Mouse (Mus musculus) hindbrain, postnatal 0 days (tissue): ENCODE measurements around the gene Gm21958. TPM values are rescaled to one million over a fixed set of nuclear protein-coding genes. Genes with fewer than 3 reads are reported as not detected.

Experiments used
- ATAC-seq: fragments of 200-750 bp; cut with Nextera tagmentation; 2 replicates; pipeline ENCODE4 v1.8.0; 2017; ENCODE audit warnings: mild to moderate bottlenecking, moderate TSS enrichment, moderate library complexity
- DNase-seq: peaks from one replicate; pipeline ENCODE4 v3.0.0-alpha.2; 2015; ENCODE audit warnings: low spot score
- H3K27ac ChIP-seq: fragments of 300-500 bp; sonication (generic); 2 replicates; pipeline ENCODE4 v1.5.1; 2014; ENCODE audit warnings: mild to moderate bottlenecking
- H3K27me3 ChIP-seq: fragments of 300-500 bp; sonication (generic); 2 replicates; pipeline ENCODE4 v1.6.1; 2014; ENCODE audit warnings: low read length, mixed read lengths; ENCODE audit not compliant: insufficient read depth
- H3K36me3 ChIP-seq: fragments of 300-500 bp; sonication (generic); 2 replicates; pipeline ENCODE4 v1.6.1; 2014; ENCODE audit warnings: low read length, mixed read lengths; ENCODE audit not compliant: insufficient read depth
- H3K4me1 ChIP-seq: fragments of 300-500 bp; sonication (generic); 2 replicates; pipeline ENCODE4 v1.6.1; 2014; ENCODE audit warnings: antibody characterized with exemption, low read length, mixed read lengths; ENCODE audit not compliant: insufficient read depth
- H3K4me2 ChIP-seq: fragments of 300-500 bp; sonication (generic); 2 replicates; pipeline ENCODE4 v1.6.1; 2014; ENCODE audit warnings: low read depth, mild to moderate bottlenecking, low read length, moderate library complexity, mixed read lengths
- H3K4me3 ChIP-seq: fragments of 300-500 bp; sonication (generic); 2 replicates; pipeline ENCODE4 v1.5.1; 2014; ENCODE audit warnings: low read length
- H3K9ac ChIP-seq: fragments of 300-500 bp; sonication (generic); replicated peaks from 2 replicates; pipeline ENCODE4 v1.6.1; 2014; ENCODE audit warnings: mild to moderate bottlenecking, low read length, moderate library complexity, mixed read lengths
- H3K9me3 ChIP-seq: fragments of 300-500 bp; sonication (generic); 2 replicates; pipeline ENCODE4 v1.6.1; 2016; ENCODE audit warnings: low read length, mixed read lengths
- CTCF ChIP-seq: IDR thresholded peaks from 2 replicates; pipeline ENCODE4 v1.5.1; 2016; ENCODE audit warnings: antibody characterized with exemption, control low read depth, low read depth
- WGBS: fragments of 180-500 bp; shearing (Covaris S2); extraction: QIAGEN DNeasy Blood & Tissue Kit; methylation state at CpG from one replicate; pipeline ENCODE4 v1.1.7; 2014; 5-methylcytosine and 5-hydroxymethylcytosine counted together
- polyA plus RNA-seq: library from polyadenylated mRNA; unstranded; fragments of >200 nt; fragmentation: Nextera tagmentation; extraction: Ambion mirVana; gene quantifications from 2 replicates; pipeline ENCODE4 v1.2.1, GENCODE M21; 2015
- total RNA-seq: library from RNA; depleted of rRNA; stranded (reverse); fragments of >200 nt; gene quantifications from 2 replicates; pipeline ENCODE4 v1.2.3, GENCODE M21; 2014

The Gm21958 gene
- total and polyA plus RNA-seq, 2 experiments from 2014 or later = not detected

- no peaks in the 10 kb centered on the region for H3K9me3 ChIP-seq
- peak; percentile 86 for ATAC-seq
- H3K4me2 ChIP-seq = peak within 1 kb of the TSS; percentile 99
- WGBS = 1% methylated on average over 46 of the region's 66 CpGs
- 0 out of 2 replicates have a peak, but pooled peaks cover 5% of the 10 kb centered on the region for H3K4me1 ChIP-seq
- DNase-seq = peak; percentile 81
- peak within 1 kb of the TSS; percentile 60 for H3K9ac ChIP-seq
- no peaks in the 10 kb centered on the region for H3K36me3 ChIP-seq
- TF ChIP-seq CTCF = no peak
- peak within 1 kb of the TSS; percentile 61 for H3K4me3 ChIP-seq
- no peak within 1 kb of the TSS for H3K27ac ChIP-seq
- no peaks in the 10 kb centered on the region for H3K27me3 ChIP-seq
Measured at GRCm38 (mm10) chr3:54755145-54756041, 41.2 kb upstream of the Gm21958 start, which contains the start of gene Smad9. Smad9 (plus strand) TSS chr3:54755582.

- no peak overlapping the region for H3K4me3 ChIP-seq
- no peak overlapping the region for H3K27ac ChIP-seq
- H3K27me3 ChIP-seq = no peaks in the 10 kb centered on the region
- no peaks in the 10 kb centered on the region for H3K9me3 ChIP-seq
- H3K9ac ChIP-seq = no peak overlapping the region
- no peak for ATAC-seq
- H3K4me1 ChIP-seq = 0 out of 2 replicates have a peak, but pooled peaks cover 5% of the 10 kb centered on the region
- H3K36me3 ChIP-seq = peaks cover 14% of the 10 kb centered on the region
- no peak overlapping the region for H3K4me2 ChIP-seq
- no peak for TF ChIP-seq CTCF
- 82% methylated on average over 4 of the region's 4 CpGs for WGBS
- no peak for DNase-seq
Measured at GRCm38 (mm10) chr3:54753411-54753810, 39.3 kb upstream of the Gm21958 start.

DNA sequence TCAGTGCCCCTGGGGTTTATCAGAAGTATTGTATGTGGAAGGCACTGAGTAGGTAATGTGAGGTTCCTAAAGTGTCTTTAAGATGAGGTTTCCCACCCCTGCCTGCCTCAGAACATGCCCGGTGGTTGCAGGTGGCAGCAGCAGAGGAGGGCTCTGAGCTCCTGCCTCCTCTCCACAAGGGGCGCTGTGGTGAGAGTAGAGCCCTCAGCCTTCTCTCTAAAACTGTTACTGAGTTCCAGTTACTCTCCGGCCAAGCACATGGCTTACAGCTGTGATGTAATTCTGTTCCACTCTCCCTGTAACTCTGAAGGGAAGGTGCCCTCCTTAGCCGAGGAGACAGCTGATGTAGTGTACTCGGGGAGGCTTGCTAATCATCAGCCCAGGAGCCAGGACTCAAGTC is 31.6 kb upstream of the Gm21958 start:
- H3K4me1 ChIP-seq = no peaks in the 10 kb centered on the region
- 58% methylated on average over 5 of the region's 5 CpGs for WGBS
- no peak overlapping the region for H3K4me3 ChIP-seq
- DNase-seq (peak; percentile 60), ATAC-seq (peak; percentile 80)
- no peak overlapping the region for H3K9ac ChIP-seq
- no peaks in the 10 kb centered on the region for H3K27me3 ChIP-seq
- no peak overlapping the region for H3K27ac ChIP-seq
- H3K9me3 ChIP-seq = no peaks in the 10 kb centered on the region
- no peak overlapping the region for H3K4me2 ChIP-seq
- peak; percentile 71 for TF ChIP-seq CTCF
- H3K36me3 ChIP-seq = peaks cover 87% of the 10 kb centered on the region

- Histone ChIP-seq H3K9ac (no peak overlapping the region), H3K27ac (no peak overlapping the region), H3K36me3 (peaks cover 65% of the 10 kb centered on the region), H3K9me3 (no peaks in the 10 kb centered on the region), H3K27me3 (no peaks in the 10 kb centered on the region), H3K4me1 (no peaks in the 10 kb centered on the region), H3K4me2 (no peak overlapping the region), H3K4me3 (no peak overlapping the region)
- ATAC-seq (no peak), DNase-seq (no peak)
- 98% methylated on average over 11 of the region's 11 CpGs for WGBS
- TF ChIP-seq CTCF = no peak
Measured at GRCm38 (mm10) chr3:54741965-54742364, 27.8 kb upstream of the Gm21958 start.

- Histone ChIP-seq H3K4me3 (no peak overlapping the region), H3K27ac (no peak overlapping the region), H3K9me3 (no peaks in the 10 kb centered on the region), H3K4me1 (peaks cover 4% of the 10 kb centered on the region; the same call in 1 of the 2 replicates), H3K4me2 (no peak overlapping the region), H3K9ac (no peak overlapping the region), H3K27me3 (no peaks in the 10 kb centered on the region), H3K36me3 (peaks cover 30% of the 10 kb centered on the region)
- ATAC-seq (no peak), DNase-seq (no peak)
- 95% methylated on average over 8 of the region's 8 CpGs for WGBS
- TF ChIP-seq CTCF = no peak
Measured at GRCm38 (mm10) chr3:54737317-54737716, 23.2 kb upstream of the Gm21958 start.

DNA sequence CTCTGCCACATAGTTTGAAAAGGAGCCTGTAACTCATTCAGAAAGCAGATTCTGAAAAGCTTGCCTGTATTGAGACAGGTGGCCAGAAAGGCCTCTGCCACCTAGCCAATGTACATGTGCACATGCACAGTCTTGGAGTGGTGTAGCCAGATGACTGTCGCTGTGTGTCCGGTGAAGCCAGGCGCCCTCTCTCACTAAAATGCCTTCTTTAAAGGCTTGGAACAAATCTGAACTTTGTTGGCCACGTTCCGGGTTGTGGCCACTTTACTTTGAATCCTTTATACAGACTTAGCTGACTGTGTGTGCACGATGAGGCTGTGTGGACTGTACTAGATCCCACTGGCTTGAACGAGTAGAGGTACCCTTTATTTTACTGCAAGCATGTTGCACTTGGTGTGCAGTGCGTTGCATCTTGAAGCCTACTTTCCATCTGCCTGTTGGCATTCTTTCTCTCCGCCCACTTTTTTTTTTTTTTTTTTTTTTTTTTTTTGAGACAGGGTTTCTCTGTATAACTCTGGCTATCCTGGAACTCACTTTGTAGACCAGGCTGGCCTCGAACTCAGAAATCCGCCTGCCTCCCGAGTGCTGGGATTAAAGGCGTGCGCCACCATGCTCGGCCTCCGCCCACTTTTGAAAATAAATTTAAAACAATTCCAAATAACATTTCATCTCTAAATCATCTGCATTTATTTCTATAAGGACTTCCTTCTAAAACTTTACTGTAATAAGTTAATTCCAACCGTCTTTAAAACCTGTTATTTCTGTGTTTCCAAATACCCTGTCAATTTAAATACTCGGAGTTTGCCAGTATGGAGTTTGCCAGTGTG is 22.2 kb upstream of the Gm21958 start:
- H3K4me3 ChIP-seq = peak overlapping the region; percentile 90
- DNase-seq (peak; percentile 50), ATAC-seq (no peak)
- H3K4me1 ChIP-seq = peaks cover 4% of the 10 kb centered on the region; the same call in 1 of the 2 replicates
- H3K27me3 ChIP-seq = no peaks in the 10 kb centered on the region
- 52% methylated on average over 18 of the region's 18 CpGs for WGBS
- no peaks in the 10 kb centered on the region for H3K9me3 ChIP-seq
- TF ChIP-seq CTCF = no peak
- H3K36me3 ChIP-seq = peaks cover 30% of the 10 kb centered on the region
- peak overlapping the region; percentile 99 for H3K27ac ChIP-seq
- H3K4me2 ChIP-seq = peak overlapping the region; percentile 93
- peak overlapping the region; percentile 96 for H3K9ac ChIP-seq
